Mouse (Mus musculus) CD4-positive naive resting alpha-beta T cell, adult 57 days (primary cell): ENCODE measurements around the gene Zfp980. TPM values are rescaled to one million over a fixed set of nuclear protein-coding genes. Genes with fewer than 3 reads are reported as not detected.

Source experiments
- total RNA-seq: library from RNA; stranded (reverse); gene quantifications from one replicate; pipeline ENCODE4 v1.2.4, GENCODE M21; 2023

Gene Zfp980
- total RNA-seq: 0.44 TPM

GRCm38 (mm10) chr4:145670385-145670784 is at the start of gene Zfp980:
Gene Zfp980 (plus strand): TSS chr4:145670685.

Other genes starting within 250 kb of the Zfp980 start
- gene Zfp990, start 159.9 kb upstream of the Zfp980 start, total RNA-seq: 2.1 TPM
- 7.4 TPM for gene Gm13212, start 85.5 kb upstream of the Zfp980 start, total RNA-seq
- gene Zfp986, start 198.1 kb downstream of the Zfp980 start, total RNA-seq: not detected